Mouse (Mus musculus) forebrain, embryonic 12.5 days (tissue): ENCODE results near the gene Fbxw11. TPM values are rescaled to one million over a fixed set of nuclear protein-coding genes. Genes with fewer than 3 reads are reported as not detected.

ENCODE experiments used
- ATAC-seq: fragments of 200-750 bp; cut with Nextera tagmentation; 2 replicates; pipeline ENCODE4 v1.8.0; 2017; ENCODE audit warnings: moderate TSS enrichment; ENCODE audit not compliant: low FRiP score
- H3K27ac ChIP-seq: fragments of 300-500 bp; sonication (generic); 2 replicates; pipeline ENCODE4 v1.5.1; 2016; ENCODE audit warnings: mild to moderate bottlenecking
- H3K27me3 ChIP-seq: fragments of 300-500 bp; sonication (generic); 2 replicates; pipeline ENCODE4 v1.6.1; 2016; ENCODE audit warnings: mild to moderate bottlenecking
- H3K36me3 ChIP-seq: fragments of 300-500 bp; sonication (generic); replicated peaks from 2 replicates; pipeline ENCODE4 v1.6.1; 2016; ENCODE audit warnings: mild to moderate bottlenecking
- H3K4me1 ChIP-seq: fragments of 300-500 bp; sonication (generic); 2 replicates; pipeline ENCODE4 v1.6.1; 2016
- H3K4me2 ChIP-seq: fragments of 300-500 bp; sonication (generic); 2 replicates; pipeline ENCODE4 v1.6.1; 2016; ENCODE audit warnings: mild to moderate bottlenecking, moderate library complexity
- H3K4me3 ChIP-seq: fragments of 300-500 bp; sonication (generic); replicated peaks from 2 replicates; pipeline ENCODE4 v1.5.1; 2016; ENCODE audit warnings: mild to moderate bottlenecking
- H3K9ac ChIP-seq: fragments of 300-500 bp; sonication (generic); 2 replicates; pipeline ENCODE4 v1.6.1; 2016; ENCODE audit warnings: mild to moderate bottlenecking
- H3K9me3 ChIP-seq: fragments of 300-500 bp; sonication (generic); 2 replicates; pipeline ENCODE4 v1.6.1; 2016
- WGBS: fragments of 180-500 bp; shearing (Covaris S2); methylation state at CpG from one replicate; pipeline ENCODE4 v1.1.7; 2016; 5-methylcytosine and 5-hydroxymethylcytosine counted together
- polyA plus RNA-seq: library from polyadenylated mRNA; unstranded; fragments of >200 nt; fragmentation: Nextera tagmentation; extraction: Ambion mirVana; gene quantifications from 2 replicates; pipeline ENCODE4 v1.2.1, GENCODE M21; 2016

The Fbxw11 gene
- polyA plus RNA-seq, 1 experiment from 2014 or later: 111 TPM

DNA sequence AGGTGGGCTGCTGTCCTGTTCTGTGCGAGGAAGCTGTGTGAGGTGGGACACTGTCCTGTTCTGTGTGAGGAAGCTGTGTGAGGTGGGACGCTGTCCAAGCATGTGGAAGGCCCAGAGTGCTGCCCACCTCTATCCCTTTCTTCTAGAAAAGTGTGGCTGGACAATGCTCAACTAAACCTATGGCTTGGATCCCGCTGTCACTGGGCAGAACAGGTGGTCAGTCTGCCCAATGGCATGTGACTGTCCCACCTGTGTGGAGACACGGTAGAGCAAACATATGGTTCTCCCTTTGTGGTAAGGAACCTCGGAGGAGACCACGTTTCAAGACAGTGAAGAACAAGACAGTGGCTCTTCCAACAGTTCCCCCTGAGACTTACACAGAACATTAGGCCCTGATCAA lies 14.6 kb upstream of the Fbxw11 start:
- H3K36me3 ChIP-seq: no peaks in the 10 kb centered on the region
- H3K4me1 ChIP-seq: peaks cover 10% of the 10 kb centered on the region
- H3K27me3 ChIP-seq: no peaks in the 10 kb centered on the region
- H3K4me3 ChIP-seq: no peak overlapping the region
- 80% methylated on average over 6 of the region's 6 CpGs for WGBS
- H3K9ac ChIP-seq: no peak overlapping the region
- no peak overlapping the region for H3K27ac ChIP-seq
- H3K9me3 ChIP-seq: no peaks in the 10 kb centered on the region
- no peak overlapping the region for H3K4me2 ChIP-seq
- no peak for ATAC-seq

DNA sequence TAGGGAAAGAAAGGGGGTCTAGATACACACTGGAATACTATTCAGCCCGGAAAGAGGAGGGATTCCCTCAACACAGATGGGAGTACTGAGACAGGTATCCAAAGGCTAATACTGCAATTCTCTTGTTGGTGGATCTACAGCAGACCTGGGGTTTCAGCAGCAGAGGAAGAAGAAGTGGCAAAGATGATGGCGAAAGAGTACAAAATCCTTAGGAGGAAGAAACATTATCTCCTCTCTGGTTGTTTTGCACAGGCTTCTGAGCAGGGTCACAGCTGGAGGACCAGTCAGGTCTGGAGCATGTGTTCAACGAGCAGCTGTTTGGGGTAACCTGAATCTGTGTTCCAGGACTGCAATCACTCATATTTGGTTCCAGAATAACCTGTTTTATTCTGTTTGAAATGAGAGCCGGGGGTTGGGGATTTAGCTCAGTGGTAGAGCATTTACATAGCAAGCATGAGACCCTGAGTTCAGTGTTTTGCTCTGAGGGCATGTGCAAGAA lies 12.8 kb upstream of the Fbxw11 start:
- Histone ChIP-seq H3K27ac (no peak overlapping the region), H3K9me3 (no peaks in the 10 kb centered on the region), H3K4me2 (no peak overlapping the region), H3K36me3 (no peaks in the 10 kb centered on the region), H3K4me1 (no peaks in the 10 kb centered on the region), H3K9ac (no peak overlapping the region), H3K4me3 (no peak overlapping the region), H3K27me3 (no peaks in the 10 kb centered on the region)
- ATAC-seq: no peak
- 89% methylated on average over 4 of the region's 4 CpGs for WGBS

DNA sequence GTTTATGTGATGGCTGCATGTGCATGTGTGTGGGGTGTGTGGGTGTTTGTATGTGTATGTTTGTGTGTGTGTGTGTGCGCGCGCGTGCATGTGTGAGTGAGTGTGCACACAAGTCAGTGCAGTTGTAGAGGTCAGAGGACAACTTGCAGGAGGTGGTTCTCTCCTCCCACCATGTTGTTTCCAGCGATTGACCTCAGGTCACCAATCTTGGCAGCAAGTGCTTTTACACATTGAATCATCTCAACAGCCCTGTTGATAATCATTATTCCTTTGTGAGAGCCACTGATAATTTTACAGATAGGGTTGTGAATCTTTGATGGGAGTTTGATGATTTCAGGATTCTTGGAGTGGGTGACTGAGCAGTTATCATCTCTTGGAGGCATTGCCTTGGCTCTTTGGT lies 9.9 kb upstream of the Fbxw11 start:
- Histone ChIP-seq H3K4me1 (no peaks in the 10 kb centered on the region), H3K27ac (no peak overlapping the region), H3K9me3 (no peaks in the 10 kb centered on the region), H3K9ac (no peak overlapping the region), H3K4me3 (no peak overlapping the region), H3K4me2 (no peak overlapping the region), H3K36me3 (no peaks in the 10 kb centered on the region), H3K27me3 (no peaks in the 10 kb centered on the region)
- no peak for ATAC-seq
- WGBS: 96% methylated on average over 5 of the region's 5 CpGs

DNA sequence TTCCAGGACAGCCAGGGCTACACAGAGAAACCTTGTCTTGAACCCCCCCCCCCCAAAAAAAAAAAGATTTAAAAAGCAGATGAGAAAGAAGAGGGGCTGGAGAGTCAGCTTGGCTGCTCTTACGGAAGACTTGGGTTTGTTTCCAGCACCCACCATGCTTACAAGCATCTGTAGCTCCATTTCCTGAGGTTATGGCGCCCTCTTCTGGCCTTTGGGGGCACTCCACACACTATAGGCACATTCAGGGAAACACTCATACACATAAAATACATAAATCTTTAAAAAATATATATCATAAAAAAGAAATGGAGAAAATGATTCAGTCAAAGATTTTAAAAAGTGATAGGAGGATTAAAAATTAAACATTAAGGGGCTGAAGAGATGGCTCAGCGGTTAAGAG lies 9.0 kb upstream of the Fbxw11 start:
- Histone ChIP-seq H3K4me3 (no peak overlapping the region), H3K9me3 (no peaks in the 10 kb centered on the region), H3K36me3 (no peaks in the 10 kb centered on the region), H3K4me1 (0 out of 2 replicates have a peak, but pooled peaks cover under 1% of the 10 kb centered on the region), H3K27ac (no peak overlapping the region), H3K9ac (no peak overlapping the region), H3K27me3 (no peaks in the 10 kb centered on the region), H3K4me2 (no peak overlapping the region)
- 65% methylated on average over 3 of the region's 3 CpGs for WGBS
- ATAC-seq: no peak

DNA sequence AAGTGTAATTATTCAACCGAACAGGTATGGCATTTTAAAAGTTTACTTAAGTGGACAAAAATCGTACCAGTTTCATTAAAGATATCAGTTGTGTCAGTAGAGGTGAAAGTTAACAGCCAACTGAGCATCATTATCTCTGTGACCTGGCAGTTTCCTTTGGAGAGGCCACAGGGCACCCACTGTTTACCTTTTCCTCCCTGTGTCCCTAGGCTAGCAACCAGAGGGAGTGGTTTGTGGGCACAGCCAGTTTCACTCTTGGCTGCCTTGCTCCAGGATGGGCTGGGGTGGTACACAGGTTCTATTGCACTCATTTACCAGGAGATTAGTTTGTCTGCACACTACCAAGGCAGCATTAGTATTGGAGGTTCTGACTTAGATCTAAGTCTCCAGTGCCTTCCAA lies 8.4 kb upstream of the Fbxw11 start:
- 91% methylated on average over 2 of the region's 2 CpGs for WGBS
- no peaks in the 10 kb centered on the region for H3K36me3 ChIP-seq
- no peak for ATAC-seq

DNA sequence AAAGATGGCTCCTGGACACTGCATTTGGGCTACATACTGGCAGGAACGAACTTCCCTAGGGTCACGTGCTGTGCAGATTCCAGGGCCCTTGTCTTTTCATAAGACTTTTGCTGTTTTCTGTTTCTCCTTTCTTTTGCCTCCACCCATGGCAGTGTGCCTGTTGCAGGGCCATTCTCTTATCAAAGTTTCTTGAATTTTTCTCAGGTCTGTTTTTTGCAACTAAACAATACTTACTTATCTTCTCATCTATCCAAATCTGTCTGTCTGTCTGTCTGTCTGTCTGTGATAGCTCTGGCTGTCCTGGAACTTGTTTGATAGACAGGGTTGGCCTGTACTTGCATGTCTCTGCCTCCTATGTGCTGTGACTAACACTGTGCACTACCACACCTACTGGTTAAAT lies 7.7 kb upstream of the Fbxw11 start:
- Histone ChIP-seq H3K36me3 (no peaks in the 10 kb centered on the region), H3K4me3 (no peak overlapping the region), H3K9me3 (no peaks in the 10 kb centered on the region), H3K9ac (no peak overlapping the region), H3K4me2 (no peak overlapping the region), H3K4me1 (peaks cover 4% of the 10 kb centered on the region), H3K27me3 (no peaks in the 10 kb centered on the region), H3K27ac (no peak overlapping the region)
- no peak for ATAC-seq
- WGBS: 55% methylated on average over 2 of the region's 2 CpGs

More for the DNA sequence above, 8.4 kb upstream of the Fbxw11 start:
- no peak overlapping the region for H3K4me2 ChIP-seq
- H3K27me3 ChIP-seq: no peaks in the 10 kb centered on the region
- no peak overlapping the region for H3K27ac ChIP-seq
- H3K9ac ChIP-seq: no peak overlapping the region
- peaks cover 4% of the 10 kb centered on the region for H3K4me1 ChIP-seq
- no peak overlapping the region for H3K4me3 ChIP-seq
- H3K9me3 ChIP-seq: no peaks in the 10 kb centered on the region

DNA sequence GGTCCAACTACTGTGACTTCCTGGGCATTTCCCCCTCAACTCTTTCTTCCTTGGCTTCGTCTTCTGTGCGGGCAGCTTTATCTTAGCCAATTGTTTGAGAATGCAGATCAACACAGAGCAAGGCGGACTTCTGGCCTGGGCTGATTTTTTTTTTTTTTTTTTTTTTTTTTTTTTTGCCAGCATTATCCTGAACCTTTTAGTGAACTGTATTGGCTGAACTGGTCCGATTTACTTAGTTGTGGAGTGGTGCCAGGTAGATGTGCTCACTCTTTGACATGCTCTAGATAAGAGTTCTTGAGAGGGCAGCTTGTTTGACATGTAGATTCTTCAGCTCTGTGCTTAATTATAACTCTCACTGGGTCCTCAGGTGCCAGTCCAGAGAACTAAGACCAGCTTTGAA lies 6.2 kb upstream of the Fbxw11 start:
- Histone ChIP-seq H3K4me3 (no peak overlapping the region), H3K9ac (no peak overlapping the region), H3K36me3 (no peaks in the 10 kb centered on the region), H3K4me2 (no peak overlapping the region), H3K4me1 (peaks cover 9% of the 10 kb centered on the region), H3K9me3 (no peaks in the 10 kb centered on the region), H3K27me3 (no peaks in the 10 kb centered on the region), H3K27ac (no peak overlapping the region)
- 74% methylated on average over 4 of the region's 4 CpGs for WGBS
- ATAC-seq: no peak

DNA sequence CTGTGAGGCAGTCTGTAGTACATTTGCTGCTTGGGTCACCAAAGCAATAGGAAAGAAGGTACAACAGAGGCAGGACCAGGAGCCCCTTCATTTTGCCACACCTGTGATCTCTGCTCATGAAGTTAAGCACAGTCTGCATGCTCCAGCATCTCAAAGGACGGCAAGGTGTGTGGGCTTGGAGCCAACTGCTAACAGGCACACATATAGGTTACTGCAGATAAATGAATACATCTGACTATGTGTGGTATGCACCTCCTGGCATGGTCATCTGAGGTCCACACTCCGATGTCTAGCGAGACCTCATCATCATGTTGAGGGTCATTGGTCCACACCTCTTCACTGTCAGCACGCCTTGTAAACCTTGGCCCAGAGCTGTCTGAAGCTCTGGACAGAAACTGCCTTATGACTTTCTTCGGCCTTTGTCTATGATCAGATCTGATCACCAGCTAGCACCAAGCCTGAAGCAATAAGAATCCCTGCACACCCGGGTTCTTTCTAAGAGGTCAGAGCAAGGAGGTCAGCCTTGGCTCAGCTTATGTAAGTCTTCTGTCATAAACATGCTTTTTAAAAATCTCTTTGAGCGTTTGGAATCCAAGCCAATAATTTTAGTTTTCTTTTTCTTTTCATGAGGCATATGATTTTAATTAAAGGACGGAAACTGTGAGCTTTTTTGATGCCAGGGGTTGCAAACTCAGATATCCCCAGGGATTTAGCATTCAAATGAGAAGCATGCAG lies 3.8 kb upstream of the Fbxw11 start:
- Histone ChIP-seq H3K4me1 (peaks cover 17% of the 10 kb centered on the region), H3K9me3 (no peaks in the 10 kb centered on the region), H3K4me2 (no peak overlapping the region), H3K27ac (no peak overlapping the region), H3K36me3 (no peaks in the 10 kb centered on the region), H3K9ac (no peak overlapping the region), H3K4me3 (no peak overlapping the region), H3K27me3 (no peaks in the 10 kb centered on the region)
- no peak for ATAC-seq
- WGBS: 87% methylated on average over 8 of the region's 8 CpGs

DNA sequence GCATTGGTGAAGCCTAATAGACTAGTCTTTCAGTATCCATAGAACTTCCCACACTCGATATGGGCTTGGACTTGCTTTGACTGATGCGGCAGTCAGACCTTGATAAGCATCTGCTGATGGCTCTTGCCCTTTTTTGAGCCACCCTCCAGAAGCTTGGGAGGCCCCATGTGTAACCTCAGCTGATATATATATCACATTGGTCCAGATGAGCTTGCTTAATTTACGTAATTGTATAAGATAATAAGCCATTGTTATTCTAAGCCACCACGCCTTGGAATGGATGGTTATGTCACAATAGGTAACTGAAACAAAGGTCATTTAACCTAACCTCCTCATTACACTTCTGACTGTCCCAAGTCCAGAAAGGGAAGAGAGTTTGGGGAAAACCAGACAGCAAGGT lies 1.9 kb upstream of the Fbxw11 start:
- Histone ChIP-seq H3K36me3 (no peaks in the 10 kb centered on the region), H3K9ac (no peak overlapping the region), H3K9me3 (no peaks in the 10 kb centered on the region), H3K4me1 (peaks cover 23% of the 10 kb centered on the region), H3K4me2 (no peak overlapping the region), H3K27me3 (no peaks in the 10 kb centered on the region), H3K4me3 (no peak overlapping the region), H3K27ac (no peak overlapping the region)
- no peak for ATAC-seq
- WGBS: 87% methylated on average over 4 of the region's 4 CpGs

DNA sequence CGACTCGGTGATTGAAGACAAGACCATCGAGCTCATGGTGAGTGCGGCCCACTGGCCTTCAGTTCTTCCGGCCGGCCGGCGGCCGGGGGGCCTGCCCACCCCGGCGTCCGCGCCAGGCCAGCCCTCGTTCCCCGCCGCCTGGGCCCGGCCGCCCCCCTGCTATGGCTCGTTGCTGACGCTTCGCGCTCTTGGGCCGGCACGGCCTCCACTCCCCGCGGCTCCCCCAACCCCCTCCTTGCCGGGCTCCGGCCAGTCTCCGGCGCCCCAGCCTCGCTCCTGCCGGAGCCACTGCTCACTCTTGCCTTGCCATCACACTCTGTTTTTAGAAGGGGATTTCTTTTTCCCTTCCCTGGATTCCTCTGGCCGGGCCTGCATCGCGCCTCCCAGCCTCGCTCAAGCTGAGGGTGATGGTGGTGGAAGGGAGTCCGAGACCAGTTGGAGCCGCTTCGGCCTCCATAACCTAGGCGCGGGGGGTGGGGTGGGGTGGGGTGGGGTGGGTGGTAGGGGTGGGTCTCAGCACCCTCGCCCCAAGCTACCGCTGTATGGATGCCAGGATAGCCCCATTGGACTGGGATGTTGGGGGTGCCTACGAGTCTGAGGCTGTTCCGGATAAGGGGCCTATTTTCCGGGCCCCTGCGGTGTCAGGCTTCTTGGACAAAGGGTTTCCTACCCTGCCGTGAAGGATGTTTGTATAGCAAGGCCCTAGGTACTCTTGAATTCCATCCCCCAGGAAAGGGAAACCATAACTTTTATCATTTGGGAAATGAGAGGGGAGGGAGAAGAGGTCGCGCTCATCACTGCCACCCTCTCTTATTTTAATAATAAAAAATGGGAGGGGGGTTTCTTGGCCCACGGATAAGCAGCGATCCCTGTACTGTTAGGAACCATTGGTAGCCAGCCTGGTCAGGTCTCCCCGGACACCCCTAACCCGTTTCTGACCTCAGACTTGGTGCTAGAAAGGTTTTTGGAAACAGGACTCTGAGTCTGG lies 669 bp downstream of the Fbxw11 start:
- peak overlapping the region; percentile 99 for H3K4me3 ChIP-seq
- peak; percentile 72 for ATAC-seq
- WGBS: under 1% methylated on average over 45 of the region's 54 CpGs
- no peaks in the 10 kb centered on the region for H3K36me3 ChIP-seq
- H3K27me3 ChIP-seq: no peaks in the 10 kb centered on the region
- peak overlapping the region; percentile 98 for H3K27ac ChIP-seq
- H3K4me2 ChIP-seq: peak overlapping the region; percentile 93
- H3K4me1 ChIP-seq: peaks cover 25% of the 10 kb centered on the region
- H3K9me3 ChIP-seq: no peaks in the 10 kb centered on the region
- H3K9ac ChIP-seq: peak overlapping the region; percentile 97

DNA sequence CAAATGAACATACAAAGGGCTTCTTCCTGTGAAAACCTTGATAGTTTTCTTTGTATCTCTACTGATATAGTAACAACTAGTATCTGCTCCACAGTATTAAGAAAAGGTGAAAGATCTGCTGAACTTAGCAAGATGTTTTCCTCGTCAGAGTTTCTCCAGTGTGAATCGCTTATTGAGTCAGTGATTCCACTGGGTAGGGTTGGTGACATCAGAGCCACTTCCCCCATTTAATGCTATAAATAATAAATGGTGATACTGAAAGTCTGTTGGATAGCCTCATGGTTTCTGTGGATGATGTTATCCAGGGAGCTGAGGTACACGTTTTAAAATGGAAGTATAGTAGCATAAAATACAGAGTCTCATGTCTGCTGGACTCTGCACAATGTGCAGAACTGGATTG lies 1.5 kb downstream of the Fbxw11 start:
- peak overlapping the region; percentile 97 for H3K9ac ChIP-seq
- H3K27ac ChIP-seq: 0 out of 2 replicates have a peak overlapping the region, but pooled peaks have one; percentile 98
- WGBS: 56% methylated on average over 3 of the region's 3 CpGs
- H3K36me3 ChIP-seq: no peaks in the 10 kb centered on the region
- peak overlapping the region; percentile 99 for H3K4me3 ChIP-seq
- H3K4me2 ChIP-seq: peak overlapping the region; percentile 93
- H3K4me1 ChIP-seq: peaks cover 21% of the 10 kb centered on the region
- no peak for ATAC-seq
- H3K27me3 ChIP-seq: no peaks in the 10 kb centered on the region
- no peaks in the 10 kb centered on the region for H3K9me3 ChIP-seq

DNA sequence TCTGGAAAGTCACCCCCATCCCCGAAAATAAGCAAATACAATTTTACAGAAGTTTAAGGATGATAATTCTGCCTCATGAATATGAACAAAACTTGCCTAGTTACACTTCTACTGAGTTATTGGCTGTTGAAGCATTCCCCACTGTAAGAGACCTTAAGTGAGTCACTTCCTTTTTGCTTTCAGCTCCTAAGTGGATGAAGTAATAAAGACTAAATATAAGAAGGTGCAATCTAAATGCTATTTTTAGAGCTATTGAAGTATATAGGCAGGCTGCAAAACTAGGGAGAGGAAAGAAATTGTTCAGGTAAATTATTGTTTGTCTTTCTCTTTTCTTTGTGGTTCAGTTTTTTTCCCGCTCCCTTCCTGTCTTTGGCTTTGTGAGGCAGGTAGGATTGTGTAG lies 4.7 kb downstream of the Fbxw11 start:
- H3K4me2 ChIP-seq: no peak overlapping the region
- no peaks in the 10 kb centered on the region for H3K9me3 ChIP-seq
- peaks cover 10% of the 10 kb centered on the region for H3K4me1 ChIP-seq
- H3K27me3 ChIP-seq: no peaks in the 10 kb centered on the region
- H3K36me3 ChIP-seq: no peaks in the 10 kb centered on the region
- H3K27ac ChIP-seq: no peak overlapping the region
- no peak overlapping the region for H3K4me3 ChIP-seq
- 80% methylated on average over 2 of the region's 2 CpGs for WGBS
- no peak for ATAC-seq
- H3K9ac ChIP-seq: no peak overlapping the region
